Mouse (Mus musculus) bone marrow, adult 2 months (tissue): ENCODE measurements around the gene Sp6. TPM values are rescaled to one million over a fixed set of nuclear protein-coding genes. Genes with fewer than 3 reads are reported as not detected.

Experiments
- H3K27ac ChIP-seq: fragments of 200-500 bp; 2 replicates; pipeline ENCODE4 v1.5.1; 2012; ENCODE audit warnings: low read depth, mild to moderate bottlenecking, control low read depth, inconsistent platforms, low read length; ENCODE audit not compliant: control insufficient read depth, poor library complexity, insufficient read depth
- H3K4me1 ChIP-seq: fragments of 200-500 bp; 2 replicates; pipeline ENCODE4 v1.6.1; 2011; ENCODE audit warnings: low read length; ENCODE audit not compliant: control insufficient read depth, insufficient read depth
- H3K4me3 ChIP-seq: fragments of 200-500 bp; replicated peaks from 2 replicates; pipeline ENCODE3; 2011; ENCODE audit warnings: mild to moderate bottlenecking, low read depth, low read length, control low read depth; ENCODE audit not compliant: control insufficient read depth
- CTCF ChIP-seq: fragments of 200-500 bp; IDR thresholded peaks from 2 replicates; pipeline ENCODE4 v1.5.1; 2011; ENCODE audit warnings: low read length, control low read depth; ENCODE audit not compliant: control insufficient read depth, insufficient read depth
- POLR2A ChIP-seq: fragments of 200-500 bp; IDR thresholded peaks from 2 replicates; pipeline ENCODE4 v1.6.1; 2011; ENCODE audit warnings: low read depth, mild to moderate bottlenecking, control low read depth, low read length, borderline replicate concordance; ENCODE audit not compliant: control insufficient read depth
- WGBS: fragments of 180-500 bp; shearing (Covaris S2); methylation state at CpG from one replicate; pipeline ENCODE4 v1.1.7; 2018; 5-methylcytosine and 5-hydroxymethylcytosine counted together
- polyA plus RNA-seq: library from polyadenylated mRNA; stranded (reverse); fragments of >200 nt; gene quantifications from 2 replicates; pipeline ENCODE4 v1.2.4, GENCODE M21; 2011; ENCODE audit warnings: low replicate concordance; ENCODE audit not compliant: missing spikeins, insufficient read depth, insufficient read length

Sp6 gene
- polyA plus RNA-seq, 1 experiment: 1.00 TPM

- Histone ChIP-seq H3K4me3 (no peak overlapping the region), H3K4me1 (peaks cover 22% of the 10 kb centered on the region), H3K27ac (no peak overlapping the region)
- TF ChIP-seq POLR2A (no peak), CTCF (no peak)
- WGBS: 76% methylated on average over 5 of the region's 5 CpGs
These were observed 40.3 kb upstream of the Sp6 start for GRCm38 (mm10) chr11:96972906-96973305.

GRCm38 (mm10) chr11:96973426-96973964 lies 39.7 kb upstream of the Sp6 start:
- H3K27ac ChIP-seq: peak overlapping the region; percentile 64
- peaks cover 21% of the 10 kb centered on the region for H3K4me1 ChIP-seq
- TF ChIP-seq POLR2A (no peak), CTCF (no peak)
- 83% methylated on average over 5 of the region's 5 CpGs for WGBS
- no peak overlapping the region for H3K4me3 ChIP-seq

GRCm38 (mm10) chr11:96974813-96975212 lies 38.4 kb upstream of the Sp6 start:
- Histone ChIP-seq H3K4me3 (no peak overlapping the region), H3K27ac (peak overlapping the region; percentile 94), H3K4me1 (peaks cover 16% of the 10 kb centered on the region)
- TF ChIP-seq CTCF: no peak
- no peak for TF ChIP-seq POLR2A
- WGBS: 20% methylated on average over 5 of the region's 5 CpGs

- no peak for TF ChIP-seq CTCF
- TF ChIP-seq POLR2A: no peak
- 69% methylated on average over 10 of the region's 10 CpGs for WGBS
- Histone ChIP-seq H3K4me3 (peak overlapping the region; percentile 18), H3K27ac (peak overlapping the region; percentile 98), H3K4me1 (peaks cover 13% of the 10 kb centered on the region)
These were observed 37.4 kb upstream of the Sp6 start for GRCm38 (mm10) chr11:96975511-96976378.

GRCm38 (mm10) chr11:96976379-96976687 lies 36.9 kb upstream of the Sp6 start:
- Histone ChIP-seq H3K4me3 (peak overlapping the region; percentile 18), H3K4me1 (peaks cover 13% of the 10 kb centered on the region), H3K27ac (peak overlapping the region; percentile 98)
- TF ChIP-seq POLR2A (no peak), CTCF (no peak)
- 33% methylated on average over 3 of the region's 3 CpGs for WGBS

- H3K4me1 ChIP-seq: peaks cover 11% of the 10 kb centered on the region
- peak overlapping the region; percentile 94 for H3K4me3 ChIP-seq
- 0 out of 2 replicates have a peak, but pooled peaks have one; percentile 49 for TF ChIP-seq POLR2A
- TF ChIP-seq CTCF: no peak
These were observed 36.1 kb upstream of the Sp6 start for GRCm38 (mm10) chr11:96976911-96977591.

GRCm38 (mm10) chr11:96977606-96978400 lies 35.4 kb upstream of the Sp6 start:
- Histone ChIP-seq H3K27ac (peak overlapping the region; percentile 98), H3K4me1 (peaks cover 9% of the 10 kb centered on the region), H3K4me3 (peak overlapping the region; percentile 94)
- WGBS: under 1% methylated on average over 45 of the region's 45 CpGs
- TF ChIP-seq POLR2A (peak; percentile 88; the same call in 1 of the 2 replicates), CTCF (no peak)

More at GRCm38 (mm10) chr11:96976911-96977591, 36.1 kb upstream of the Sp6 start:
- H3K27ac ChIP-seq: peak overlapping the region; percentile 98
- WGBS: under 1% methylated on average over 48 of the region's 50 CpGs
